Mouse (Mus musculus) thymus, adult 2 months (tissue): Measurements from ENCODE around the gene Mlf2.

Source experiments
- CTCF ChIP-seq: fragments of 200-500 bp; IDR thresholded peaks from 2 replicates; pipeline ENCODE4 v1.5.1; 2012; ENCODE audit warnings: mild to moderate bottlenecking, control low read depth, low read length, moderate library complexity, borderline replicate concordance; ENCODE audit not compliant: control insufficient read depth, poor library complexity, insufficient read depth; ENCODE audit errors: extremely low read depth
- POLR2A ChIP-seq: fragments of 200-500 bp; IDR thresholded peaks from 2 replicates; pipeline ENCODE4 v1.6.1; 2012; ENCODE audit warnings: mild to moderate bottlenecking, low read length, control low read depth, moderate library complexity; ENCODE audit not compliant: control insufficient read depth, poor library complexity, insufficient read depth; ENCODE audit errors: extremely low read depth

DNA sequence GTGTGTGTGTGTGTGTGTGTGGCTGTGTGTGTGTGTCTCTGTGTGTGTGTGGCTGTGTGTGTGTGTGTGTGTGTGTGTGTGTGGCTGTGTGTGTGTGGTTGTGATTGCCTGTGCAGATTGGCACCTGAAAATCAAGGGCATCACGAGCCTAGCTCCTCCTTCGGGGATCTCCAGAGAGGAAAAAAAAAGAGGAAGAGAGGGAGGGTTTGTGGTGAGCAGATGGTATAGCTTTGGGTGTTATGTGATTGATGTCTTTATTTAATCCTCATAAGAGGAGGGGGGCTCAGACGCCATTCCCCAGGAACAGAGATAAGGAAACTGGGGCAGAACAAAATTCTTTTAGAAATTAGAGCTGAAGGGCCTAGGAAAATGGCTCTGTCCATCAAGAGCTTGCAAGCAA lies 32.8 kb upstream of the Mlf2 start:
- TF ChIP-seq CTCF (no peak), POLR2A (no peak)
